Mouse (Mus musculus) B cell, adult 67 days (primary cell): ENCODE results near the gene Gm15737. TPM values are rescaled to one million over a fixed set of nuclear protein-coding genes. Genes with fewer than 3 reads are reported as not detected.

Experiments used
- total RNA-seq, 2 experiments: library from RNA; stranded (reverse); gene quantifications; 4 replicates each; pipeline ENCODE4 v1.2.4; 2023

Gene Gm15737
- total RNA-seq, result not detected

DNA sequence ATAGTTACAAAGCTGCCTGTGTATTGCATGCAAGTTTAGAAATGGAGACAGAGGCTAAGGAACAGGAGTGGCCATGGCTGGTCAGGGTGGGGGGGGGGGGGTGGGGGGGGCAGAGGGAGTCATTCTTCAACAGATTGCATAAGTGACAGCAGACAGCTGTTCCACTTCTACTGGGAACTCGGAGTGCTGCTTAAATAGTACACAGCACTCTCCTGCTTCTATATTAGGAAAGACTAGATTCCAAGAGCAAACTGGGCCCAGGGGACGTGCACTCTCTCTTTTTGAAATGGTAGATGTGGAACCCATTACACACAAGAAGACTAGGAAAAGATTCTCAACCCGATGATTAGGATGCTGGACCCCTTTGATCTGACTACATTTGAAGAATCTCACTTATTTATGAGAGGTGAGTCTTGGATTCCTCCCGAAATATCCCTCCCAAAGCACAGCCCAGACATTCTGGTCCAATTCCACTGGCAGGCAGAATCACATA, at the start of gene Gm15737:
TSS of gene Gm15737 (plus strand) at position 269 of the 493 bp plus-strand sequence.

Other genes starting within 250 kb of the Gm15737 start
- not detected for gene Prickle2, start 163.2 kb upstream of the Gm15737 start, total RNA-seq
- not detected for gene A730049H05Rik, start 52.9 kb upstream of the Gm15737 start, total RNA-seq
- gene Adamts9, start 74.1 kb downstream of the Gm15737 start, total RNA-seq, result not detected